Mouse (Mus musculus) c-Kit-negative CD71-positive TER-119-positive erythroid progenitor cells, embryonic 14.5 days (primary cell): ENCODE data around the gene Rab34.

Source experiments
- DNase-seq: peaks from one replicate; pipeline ENCODE4 v3.0.0-alpha.2; 2013; ENCODE audit warnings: low read depth, low spot score

The Rab34 gene

DNA sequence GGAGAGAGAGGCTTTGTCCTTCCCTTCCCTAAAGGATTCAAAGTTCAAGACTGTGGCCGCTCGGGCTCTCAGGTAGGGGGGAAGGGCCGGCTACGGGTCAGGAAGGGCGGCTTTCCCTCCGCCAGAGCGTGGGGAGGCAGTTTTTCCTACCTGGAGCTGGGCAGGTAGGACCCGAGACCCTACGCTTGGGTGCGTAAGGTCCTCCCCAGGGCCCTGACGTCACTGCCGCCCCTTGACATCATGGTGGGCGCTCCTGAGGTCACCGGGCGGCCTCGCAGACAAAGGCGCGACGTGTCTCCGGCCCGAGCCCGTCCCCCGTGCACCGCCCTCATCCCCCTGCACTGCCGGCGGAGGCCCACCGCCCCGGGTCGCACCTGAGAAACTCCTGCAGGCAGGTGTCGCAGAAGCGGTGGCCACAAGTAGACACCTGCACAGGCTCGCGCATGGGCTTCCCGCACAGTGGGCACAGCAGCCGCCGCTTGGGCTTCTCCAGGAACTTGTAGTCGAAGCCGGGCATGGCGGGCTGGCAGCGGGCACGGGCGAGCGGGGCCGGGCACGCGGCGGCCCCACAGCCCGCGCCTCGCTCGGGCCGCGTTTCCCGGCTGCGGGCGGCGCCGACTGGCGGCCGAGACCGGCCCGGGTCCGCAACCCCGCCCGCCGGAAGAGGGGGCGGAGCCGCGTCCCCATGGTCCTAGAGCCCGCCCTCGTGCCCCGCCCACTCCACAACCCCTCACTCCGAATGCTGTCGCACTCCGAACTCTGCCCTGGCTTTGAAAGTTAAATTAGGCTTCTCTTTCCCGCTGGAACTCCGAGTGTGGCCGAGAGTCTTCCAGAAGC lies 23.1 kb upstream of the Rab34 start, which contains the start of gene Traf4:
Gene Traf4 (minus strand): TSS at position 666 of the 837 bp plus-strand sequence.
- peak; percentile 72 for DNase-seq

DNA sequence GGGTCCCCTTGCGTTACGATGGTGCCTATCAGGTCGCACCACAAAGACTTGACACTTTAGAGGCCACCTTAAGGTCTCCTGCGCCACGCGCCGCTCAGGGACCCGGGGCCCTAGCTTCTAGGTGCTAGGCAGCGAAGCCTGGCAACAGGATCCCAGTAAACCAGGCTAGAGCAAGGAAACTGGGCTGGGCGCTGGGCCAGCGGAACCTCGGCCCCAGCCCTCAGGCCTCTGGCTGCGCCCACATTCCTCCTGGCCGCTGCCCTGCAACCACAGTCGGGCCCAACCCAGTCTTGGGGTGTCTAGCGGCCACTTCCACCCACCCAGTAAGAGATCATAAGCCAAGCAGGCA lies 22.5 kb upstream of the Rab34 start:
- DNase-seq, result no peak

DNA sequence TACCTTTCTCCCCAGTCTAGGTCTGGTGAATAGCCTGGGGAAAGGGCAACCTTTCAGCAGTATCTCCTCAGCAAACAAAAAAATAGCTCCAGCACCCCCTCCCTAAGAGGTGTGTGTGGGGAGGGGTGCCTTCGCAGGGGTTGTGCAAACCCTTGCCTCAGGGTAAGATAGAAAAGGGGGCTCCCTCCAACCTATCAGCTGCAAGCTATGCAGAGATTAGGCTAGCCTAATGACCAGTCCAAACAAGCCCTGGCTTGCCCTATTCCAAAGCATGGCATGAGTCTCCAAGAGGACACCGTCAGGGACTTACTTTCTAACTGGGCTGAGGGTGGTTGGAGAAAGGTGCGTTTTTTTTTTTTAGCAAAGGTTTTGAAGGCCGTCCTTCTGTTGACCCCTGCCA lies 22.1 kb upstream of the Rab34 start:
- DNase-seq, result no peak

DNA sequence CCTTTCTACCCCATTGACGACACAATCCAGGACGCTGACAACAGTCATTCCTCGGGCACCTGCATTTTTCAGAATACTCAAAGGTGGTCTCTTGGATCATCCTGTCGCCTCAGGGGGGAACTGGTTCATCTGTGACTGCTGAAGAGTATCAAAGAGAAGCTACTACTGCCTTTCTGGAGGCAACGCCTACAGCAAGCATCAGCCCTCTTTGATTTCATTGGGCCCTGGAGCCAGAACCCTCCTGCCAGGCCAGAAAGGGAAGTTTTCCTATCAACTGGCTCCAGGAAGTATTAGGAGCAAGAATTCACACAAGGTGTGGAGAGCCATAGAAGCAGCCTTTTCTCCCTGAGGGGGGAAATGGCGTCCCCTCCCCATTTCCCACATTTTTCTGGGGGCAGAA lies 21.6 kb upstream of the Rab34 start:
- DNase-seq, result no peak

DNA sequence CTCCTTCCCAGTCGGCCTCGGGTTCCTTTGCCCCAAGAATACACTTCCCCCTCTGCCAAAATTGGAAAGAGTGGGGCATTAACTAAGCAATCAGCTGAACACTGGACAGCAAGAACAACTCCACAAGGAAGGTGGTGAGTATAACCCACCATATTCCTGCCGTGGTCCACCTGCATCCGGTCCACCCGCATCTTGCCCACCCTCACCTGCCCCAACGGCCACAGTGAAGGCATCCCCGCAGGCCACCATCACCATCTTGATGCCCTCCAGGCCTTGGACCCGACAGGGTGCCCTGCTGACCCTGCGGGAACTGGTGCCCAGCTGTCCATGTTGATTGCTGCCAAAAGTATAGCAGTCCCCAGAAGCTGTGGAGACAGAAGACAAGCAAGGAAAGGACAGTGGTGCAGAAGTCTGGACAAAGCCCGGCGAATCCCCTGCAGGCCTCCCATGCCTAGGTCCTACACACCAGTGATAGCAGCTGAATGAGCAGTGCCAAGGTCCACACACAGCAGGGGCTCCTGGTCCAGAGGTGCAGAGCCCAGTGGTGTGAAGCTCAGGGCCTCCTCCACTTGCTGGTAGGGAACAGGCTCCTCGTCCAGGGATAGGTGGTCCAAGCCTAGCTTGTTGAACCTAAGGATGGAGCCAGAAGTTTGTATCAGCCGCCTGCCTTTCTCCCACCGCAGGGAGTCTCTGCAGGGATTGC lies 20.8 kb upstream of the Rab34 start:
- DNase-seq, result no peak

DNA sequence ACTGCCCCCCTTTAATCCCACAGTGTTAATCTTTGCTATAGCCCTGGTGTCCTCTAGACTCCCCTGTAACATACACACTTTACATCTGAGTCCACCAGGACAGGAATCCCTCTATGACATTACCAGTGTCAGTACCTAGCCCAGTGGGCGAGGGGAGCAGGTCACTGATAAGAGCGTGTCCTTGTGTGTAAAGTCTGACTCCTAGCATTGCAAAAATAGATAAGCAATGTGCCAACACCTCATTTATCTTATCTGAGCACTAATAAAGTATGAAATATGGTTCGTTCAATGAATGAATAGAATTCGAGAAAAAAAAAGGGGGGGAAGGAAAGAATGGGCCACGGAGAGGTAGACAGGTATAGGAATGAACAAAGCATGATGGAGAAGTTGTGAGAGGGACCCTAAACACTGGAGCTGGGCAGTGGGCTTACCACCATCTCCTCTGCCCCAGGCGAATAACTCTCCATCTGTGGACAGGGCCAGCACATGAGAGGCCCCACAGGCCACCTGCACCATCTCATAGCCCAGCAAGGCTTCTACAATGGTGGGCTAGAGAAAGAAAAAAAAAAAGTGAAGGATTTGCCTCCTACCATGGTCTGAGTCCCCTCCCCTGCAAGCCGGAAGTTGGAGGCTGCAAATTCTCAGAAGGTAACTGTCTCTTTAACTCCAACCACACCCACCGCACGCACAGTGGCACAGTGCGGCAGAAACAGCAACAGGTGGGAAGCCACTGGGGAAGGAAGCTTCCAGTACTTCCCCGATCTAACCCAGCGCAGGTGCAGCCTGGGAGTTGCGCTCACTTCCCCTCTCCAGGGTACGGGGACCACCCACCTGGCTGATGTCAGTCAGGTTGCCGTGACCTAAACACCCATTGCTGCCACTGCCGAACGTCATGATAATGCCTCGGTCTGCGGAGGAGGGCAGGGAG lies 19.4 kb upstream of the Rab34 start:
- no peak for DNase-seq

DNA sequence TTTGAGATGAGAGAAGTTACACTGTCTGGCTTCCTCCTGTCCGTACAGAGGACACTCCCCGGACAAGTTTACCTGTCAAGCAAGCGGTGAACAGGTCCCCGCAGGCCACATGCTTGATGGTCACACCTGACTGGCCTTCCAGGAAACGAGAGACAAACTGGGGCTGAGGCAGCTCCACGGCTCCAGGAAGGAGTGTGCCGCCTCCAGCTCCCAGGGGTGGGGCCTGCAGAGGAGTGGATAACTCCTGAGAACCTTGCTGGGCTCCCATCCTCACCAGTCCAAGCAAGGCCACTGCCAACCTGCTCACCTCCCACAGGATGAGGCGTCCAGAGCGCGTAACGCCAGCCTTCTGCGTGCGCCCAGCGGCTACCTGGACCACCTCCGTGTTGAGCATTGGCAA lies 17.9 kb upstream of the Rab34 start:
- no peak for DNase-seq

DNA sequence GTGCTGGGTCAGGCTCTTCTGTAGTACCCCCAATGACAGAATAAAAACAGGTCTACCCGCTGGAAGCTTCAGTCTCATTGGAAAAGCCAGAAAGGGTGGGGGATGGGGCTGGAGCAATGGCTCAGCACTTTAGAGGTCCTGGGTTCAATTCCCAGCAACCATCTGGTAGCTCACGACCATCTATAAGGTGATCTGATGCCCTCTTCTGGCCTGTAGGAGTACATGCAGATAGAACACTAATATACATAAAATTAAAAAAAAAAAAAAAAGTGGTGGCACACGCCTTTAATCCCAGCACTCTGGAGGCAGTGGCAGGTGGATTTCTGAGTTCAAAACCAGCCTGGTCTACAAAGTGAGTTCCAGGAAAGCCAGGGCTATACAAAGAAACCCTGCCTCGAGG lies 16.9 kb upstream of the Rab34 start:
- DNase-seq, result no peak

DNA sequence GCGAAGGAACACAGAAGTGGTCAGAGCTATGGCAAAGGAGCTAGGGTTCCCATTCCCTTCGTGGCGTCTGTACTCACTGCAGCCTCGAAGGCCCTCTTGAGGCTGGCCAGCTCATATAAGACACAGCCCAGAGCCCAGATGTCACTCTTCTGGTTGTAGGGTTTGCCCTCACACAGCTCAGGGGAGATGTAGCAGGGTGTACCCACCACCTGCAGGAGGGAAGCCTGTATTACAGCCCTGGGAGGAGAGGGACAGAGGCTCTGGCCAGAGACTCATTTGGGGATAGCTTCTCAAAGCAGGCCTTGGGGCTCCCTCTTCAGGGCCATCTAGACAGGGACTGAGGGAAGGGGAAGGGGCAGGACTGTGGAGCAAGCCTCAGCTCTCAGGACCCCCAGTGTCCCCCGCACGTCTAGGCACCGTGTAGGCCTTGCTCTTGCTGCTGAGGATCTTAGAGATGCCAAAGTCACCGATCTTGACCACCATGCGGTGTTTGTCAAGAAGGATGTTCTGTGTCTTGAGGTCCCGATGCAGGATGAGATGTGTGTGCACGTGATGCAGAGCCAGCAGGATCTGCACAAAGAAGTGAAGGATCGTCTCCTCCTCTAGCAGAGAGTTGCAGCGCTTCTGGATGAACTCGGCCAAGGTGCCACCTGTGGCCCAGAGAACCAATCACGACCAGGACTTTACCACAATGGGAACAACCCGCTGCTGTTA lies 16.0 kb upstream of the Rab34 start:
- no peak for DNase-seq

DNA sequence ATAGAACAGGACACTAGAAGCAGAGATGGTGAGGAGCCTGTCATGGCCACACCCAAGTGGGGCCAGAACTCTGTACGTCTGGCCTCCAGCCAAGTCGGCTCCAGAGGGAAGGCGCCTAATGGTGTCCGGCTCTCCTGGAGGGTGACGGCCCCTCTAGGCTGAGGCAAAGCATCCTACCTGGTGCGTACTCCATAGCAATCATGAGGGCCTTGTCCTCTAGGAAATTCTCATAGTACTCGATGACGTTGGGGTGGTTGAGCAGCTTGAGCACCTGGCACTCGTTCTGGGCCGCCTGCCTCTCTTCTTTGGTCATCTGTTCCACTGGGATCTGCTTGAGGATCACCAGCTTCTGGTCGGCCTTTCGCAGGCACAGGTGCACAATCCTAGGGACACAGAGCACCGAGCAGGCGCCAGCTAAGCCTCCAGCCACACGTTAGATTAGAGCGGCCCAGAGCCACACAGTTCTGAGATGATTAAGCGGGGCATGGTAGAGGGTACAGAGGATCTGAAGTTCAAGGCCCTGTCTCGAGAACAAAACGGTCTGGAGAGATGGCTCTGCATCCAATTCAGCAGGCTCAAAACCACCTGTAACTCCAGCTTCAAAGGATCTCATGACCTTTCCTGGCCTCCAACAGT lies 15.4 kb upstream of the Rab34 start:
- no peak for DNase-seq

DNA sequence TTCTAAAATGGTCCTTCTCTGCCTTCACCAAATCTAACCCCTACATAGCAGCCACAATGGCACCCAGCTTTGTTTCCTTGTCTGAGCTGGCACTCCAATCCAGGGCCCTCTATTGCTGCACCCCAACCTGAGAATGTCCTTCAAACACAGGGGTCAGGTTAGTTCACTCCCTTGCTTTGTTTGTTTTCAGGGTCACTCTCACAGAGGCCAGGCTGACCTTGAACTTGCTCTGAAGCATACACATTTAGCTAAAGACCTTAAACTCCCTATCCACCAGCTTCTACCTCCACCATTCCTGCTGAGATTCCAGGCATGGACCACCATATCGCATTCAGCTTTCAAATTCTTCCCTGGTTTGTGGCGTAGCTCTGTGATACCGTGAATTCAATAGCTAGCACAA lies 13.7 kb upstream of the Rab34 start:
- no peak for DNase-seq

DNA sequence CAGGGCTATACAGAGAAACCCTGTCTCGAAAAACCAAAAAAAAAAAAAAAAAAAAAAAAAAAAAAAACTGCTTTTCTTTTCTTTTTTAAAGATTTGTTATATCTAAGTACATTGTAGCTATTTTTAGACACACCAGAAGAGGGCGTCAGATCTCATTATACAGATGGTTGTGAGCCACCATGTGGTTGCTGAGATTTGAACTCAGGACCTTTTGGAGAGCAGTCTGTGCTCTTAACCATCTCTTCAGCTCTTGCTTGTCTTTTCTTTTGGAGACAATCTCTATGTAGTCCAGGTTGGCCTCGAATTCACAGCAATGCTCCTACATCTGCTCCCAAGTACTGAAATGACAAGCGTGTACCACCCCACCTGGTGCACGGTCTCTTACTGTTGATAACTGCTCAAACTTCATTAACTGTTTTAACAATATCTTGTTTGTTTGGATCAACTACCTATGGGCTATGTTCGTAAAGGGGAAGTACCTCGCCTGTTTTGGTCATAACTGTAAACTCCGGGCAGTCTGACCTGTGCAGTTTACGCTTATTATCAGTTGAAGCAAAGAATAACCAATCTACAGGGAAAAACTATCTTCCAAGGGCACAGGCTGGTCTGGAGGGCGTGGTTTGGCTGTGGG lies 12.3 kb upstream of the Rab34 start:
- DNase-seq, result peak; percentile 95

DNA sequence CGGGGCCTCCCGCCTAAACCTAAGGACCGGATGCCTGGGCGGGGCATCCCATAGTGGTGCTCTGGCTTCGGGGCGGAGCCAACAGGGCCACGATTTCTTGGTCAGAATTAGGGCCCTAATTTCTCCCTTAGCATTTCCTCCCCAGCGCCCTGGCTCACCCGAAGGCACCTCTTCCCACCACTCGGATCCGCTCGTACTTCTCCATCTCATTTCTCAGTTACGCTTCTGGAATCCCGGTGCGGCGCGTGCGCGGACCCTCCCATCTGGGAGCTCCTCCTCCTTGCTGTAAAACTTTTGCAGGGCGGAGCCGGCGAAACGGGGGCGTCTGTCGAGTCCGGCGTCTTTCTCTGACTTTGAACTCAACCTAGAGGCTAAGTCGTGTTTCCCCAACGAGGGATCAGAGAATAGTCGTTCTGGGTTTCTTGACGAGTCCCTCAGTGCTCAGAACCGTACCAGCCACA lies 11.8 kb upstream of the Rab34 start, which contains the start of the genes Nek8 and Tlcd1:
Gene Nek8 (minus strand): TSS at position 274 of the 461 bp plus-strand sequence.
Gene Tlcd1 (plus strand): TSS at position 310 of the 461 bp plus-strand sequence.
- DNase-seq, result peak; percentile 83

DNA sequence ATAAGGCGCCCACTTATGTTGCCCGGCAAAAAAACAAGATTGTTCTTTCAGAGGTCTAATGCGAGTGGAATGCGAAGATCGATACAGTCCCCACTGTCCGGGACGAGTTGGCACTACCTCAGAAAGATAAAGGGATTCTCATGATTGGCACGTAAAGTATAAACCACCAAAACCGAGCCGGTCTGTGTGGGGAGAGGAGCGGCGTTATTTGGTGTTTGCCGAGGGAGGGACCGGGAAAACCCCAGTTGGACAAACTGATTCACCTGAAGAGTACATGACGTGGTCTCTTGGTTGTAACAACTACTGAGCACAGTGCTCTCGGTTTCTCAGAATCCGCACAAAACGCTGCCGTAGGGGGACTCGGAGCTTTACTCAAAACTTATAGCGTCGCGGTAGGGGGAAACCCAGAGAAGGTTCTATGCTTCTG lies 11.3 kb upstream of the Rab34 start:
- DNase-seq, result no peak

DNA sequence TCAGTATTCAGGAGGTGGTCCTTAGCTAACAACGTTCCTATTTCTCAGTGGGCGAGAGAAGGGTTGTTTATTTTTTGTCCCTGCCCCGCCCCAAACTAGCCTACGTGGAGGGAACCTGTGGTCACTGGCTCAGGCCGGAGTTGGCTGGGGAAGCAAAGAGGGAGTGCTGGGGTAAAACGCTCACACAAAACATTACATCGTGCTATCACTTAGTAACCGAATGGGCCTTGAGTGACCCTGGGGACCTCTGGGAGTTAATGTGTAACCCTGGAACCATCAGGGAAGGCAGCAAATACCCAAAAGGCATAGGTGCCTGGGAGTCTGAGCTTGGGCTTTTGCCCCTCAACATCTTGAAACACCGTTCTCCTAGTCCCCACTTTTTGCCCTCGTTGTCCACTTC lies 10.8 kb upstream of the Rab34 start:
- DNase-seq, result no peak

DNA sequence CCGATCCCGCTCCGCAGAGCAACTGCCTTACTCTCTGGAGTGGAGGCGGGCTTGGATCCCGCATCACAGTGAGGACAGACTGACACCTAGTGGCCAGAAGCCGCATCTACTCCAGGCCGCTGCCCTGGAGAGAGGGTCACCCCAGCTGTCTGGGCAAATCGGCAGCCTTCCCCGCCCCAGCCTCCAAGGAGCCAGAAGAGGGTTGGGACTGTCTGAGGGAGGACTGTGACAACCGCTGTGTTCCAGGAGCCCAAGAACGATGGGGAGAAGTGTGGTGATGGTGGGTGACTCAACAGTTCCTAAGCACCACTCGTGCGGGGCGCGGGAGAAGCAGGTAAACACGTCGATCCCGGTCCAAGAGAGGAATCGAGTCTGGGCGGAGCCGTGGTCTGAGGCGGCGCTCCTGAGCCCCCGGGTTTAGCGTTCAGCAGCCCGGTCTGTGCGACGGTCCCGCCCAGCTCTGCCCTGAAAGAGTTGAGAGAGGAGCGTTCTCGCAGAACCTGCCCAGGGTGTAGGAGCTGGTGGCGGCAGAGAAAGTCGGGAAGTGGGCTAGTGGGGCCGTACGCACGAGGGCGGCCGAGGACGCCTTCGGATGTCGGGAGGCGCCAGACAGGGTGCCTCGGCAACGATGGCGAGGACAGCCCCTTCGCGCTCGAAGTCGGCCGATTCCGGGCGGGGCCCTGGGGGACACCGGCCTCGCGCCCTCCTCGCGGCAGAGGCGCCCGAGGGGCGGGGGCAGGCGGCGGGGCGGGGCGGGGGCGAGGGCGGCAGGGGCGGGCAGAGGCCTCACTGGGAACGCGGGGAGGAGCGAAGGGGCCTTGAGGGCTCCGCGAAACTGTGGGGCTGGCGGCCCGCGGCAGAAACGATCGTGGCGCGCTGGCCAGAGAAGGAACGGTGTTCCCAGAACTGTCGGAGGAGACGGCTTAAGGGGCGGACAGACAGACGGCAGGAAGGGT lies 10.0 kb upstream of the Rab34 start:
- peak; percentile 93 for DNase-seq

DNA sequence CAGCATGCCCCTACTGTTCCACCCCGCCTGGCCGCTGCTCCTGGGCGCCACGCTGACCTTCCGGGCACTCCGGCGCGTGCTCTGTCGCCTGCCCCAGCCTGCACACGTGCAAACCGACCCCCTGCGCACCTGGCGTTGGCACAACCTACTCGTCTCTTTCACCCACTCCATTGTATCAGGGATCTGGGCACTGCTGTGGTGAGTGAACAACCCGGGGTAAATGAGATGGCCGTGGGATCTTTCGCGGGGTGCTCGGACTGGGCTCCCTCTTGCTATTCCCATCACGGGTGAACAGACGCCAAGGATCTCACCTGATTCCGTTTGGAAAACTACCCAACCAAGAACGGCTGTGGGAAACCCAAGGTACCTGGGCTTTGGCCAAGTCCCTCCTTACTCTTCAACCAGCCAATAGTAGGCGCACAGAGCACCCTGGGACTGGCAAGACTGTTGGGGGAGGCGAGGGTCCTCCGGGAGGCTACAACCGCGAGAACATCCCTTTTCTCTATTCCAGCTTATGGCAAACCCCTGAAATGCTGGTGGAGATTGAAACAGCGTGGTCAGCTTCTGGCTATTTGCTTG lies 9.3 kb upstream of the Rab34 start:
- no peak for DNase-seq

DNA sequence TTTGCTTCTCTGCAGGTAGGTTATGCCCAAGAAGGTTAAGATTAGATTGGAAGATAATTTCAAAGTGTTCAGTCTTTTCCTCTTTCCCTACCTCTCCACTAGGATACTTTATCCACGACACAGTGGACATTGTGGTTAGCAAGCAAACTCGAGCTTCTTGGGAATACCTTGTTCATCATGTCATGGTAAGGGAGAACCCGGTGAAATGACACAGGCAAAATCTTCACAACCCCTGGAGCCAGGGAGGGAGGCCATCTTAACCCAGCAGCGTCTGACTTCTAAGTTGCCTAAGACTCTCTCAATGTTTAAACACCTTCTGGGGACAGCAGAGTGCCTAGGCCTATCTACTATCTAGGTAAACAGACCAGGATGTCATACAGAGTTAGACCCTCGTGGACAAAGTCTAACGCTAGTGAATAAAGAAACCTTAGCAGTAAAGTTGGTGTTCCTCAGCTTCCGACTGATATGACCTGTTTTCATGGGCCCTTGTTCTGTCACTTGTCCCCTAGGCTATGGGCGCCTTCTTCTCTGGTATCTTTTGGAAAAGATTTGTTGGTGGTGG lies 8.7 kb upstream of the Rab34 start:
- DNase-seq, result no peak
